Mouse (Mus musculus) naive thymus-derived CD4-positive, alpha-beta T cell, adult 2 months (primary cell): ENCODE results near the gene Tnfrsf21.

Source experiments
- DNase-seq: peaks from one replicate; pipeline ENCODE4 v3.0.0-alpha.2; 2011; ENCODE audit warnings: low read depth

The Tnfrsf21 gene

GRCm38 (mm10) chr17:43130115-43130869 lies 113.9 kb downstream of the Tnfrsf21 start:
- no peak for DNase-seq

- no peak for DNase-seq
Observed at GRCm38 (mm10) chr17:43130870-43131264, 114.5 kb downstream of the Tnfrsf21 start.

- DNase-seq = no peak
Observed at GRCm38 (mm10) chr17:43132477-43132876, 116.1 kb downstream of the Tnfrsf21 start.

GRCm38 (mm10) chr17:43133106-43133505 lies 116.8 kb downstream of the Tnfrsf21 start:
- DNase-seq = no peak

GRCm38 (mm10) chr17:43134991-43135390 lies 118.6 kb downstream of the Tnfrsf21 start:
- no peak for DNase-seq

GRCm38 (mm10) chr17:43135398-43136265 lies 119.3 kb downstream of the Tnfrsf21 start:
- no peak for DNase-seq

- DNase-seq = no peak
Observed at GRCm38 (mm10) chr17:43136720-43137119, 120.4 kb downstream of the Tnfrsf21 start.

GRCm38 (mm10) chr17:43137838-43138237 lies 121.5 kb downstream of the Tnfrsf21 start:
- no peak for DNase-seq

GRCm38 (mm10) chr17:43138356-43138755 lies 122.0 kb downstream of the Tnfrsf21 start:
- DNase-seq = no peak
